Mouse (Mus musculus): ENCODE data around the gene Nfs1. TPM values are rescaled to one million over a fixed set of nuclear protein-coding genes. Genes with fewer than 3 reads are reported as not detected.
A peak's percentile ranks its signal among the peaks of the same experiment; 100 is the strongest.
"Not testable (repeated sequence)": the region's sequence is repeated elsewhere in the genome, so short reads cannot be mapped to it uniquely, and the experiment has no call there.

Nfs1 gene
- total RNA-seq, 2 experiments from 2014 or later: 42.0 to 44.1 TPM

DNA sequence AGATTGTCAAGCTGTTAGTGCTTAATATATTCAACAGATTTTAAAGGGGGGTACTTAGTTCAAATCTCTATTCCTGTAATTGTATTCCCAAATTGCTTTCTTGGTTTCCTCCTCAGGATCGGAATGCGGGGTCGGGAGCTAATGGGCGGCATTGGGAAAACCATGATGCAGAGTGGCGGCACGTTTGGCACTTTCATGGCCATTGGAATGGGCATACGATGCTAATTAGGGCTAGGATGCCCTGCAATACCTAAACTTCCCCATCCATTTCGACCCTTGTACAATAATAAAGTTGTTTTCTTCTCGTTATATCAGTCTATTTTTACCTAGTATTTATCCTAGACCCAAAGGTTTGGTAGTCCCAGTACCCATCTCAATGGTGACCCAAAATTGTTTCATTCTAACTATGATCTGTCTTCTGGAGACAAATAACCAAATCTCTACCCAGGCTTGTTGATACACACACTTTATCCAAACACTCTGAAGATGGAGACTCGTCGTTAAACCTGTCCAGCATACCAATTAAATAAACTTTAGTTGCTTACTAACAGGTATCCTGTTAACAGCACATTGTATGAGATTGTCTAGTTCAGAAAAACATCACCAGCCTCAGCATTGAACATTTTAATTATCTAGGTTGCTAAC, 1.6 kb upstream of the Nfs1 start:
- DNase-seq (ENCODE audit: low spot score in 2 of 2): no peak

GRCm38 (mm10) chr2:156143367-156143766, 619 bp downstream of the Nfs1 start:
- DNase-seq (ENCODE audit: low spot score in 2 of 2): no peak

GRCm38 (mm10) chr2:156142820-156143219, 1.2 kb downstream of the Nfs1 start:
- no peak for DNase-seq (ENCODE audit: low spot score in 2 of 2)

DNA sequence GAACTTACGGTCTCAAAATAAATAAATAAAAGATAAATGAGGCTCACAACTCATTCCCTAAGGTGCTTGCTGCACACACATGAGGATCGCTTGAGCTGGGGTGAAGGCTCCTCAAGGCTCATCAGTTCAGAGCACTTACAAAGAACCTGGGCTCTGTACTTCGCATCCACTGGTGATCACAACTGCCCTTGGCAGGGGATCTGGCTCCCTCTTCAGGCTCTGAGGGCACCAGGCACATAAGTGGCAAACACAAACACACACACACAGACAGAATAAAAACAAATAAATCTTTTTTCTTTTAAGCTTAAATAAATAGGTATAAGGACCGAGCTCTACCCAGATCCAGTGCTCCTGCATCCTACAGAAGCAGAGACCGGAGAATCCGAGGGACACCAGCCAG, 8.3 kb downstream of the Nfs1 start:
- no peak for DNase-seq (ENCODE audit: low spot score in 2 of 2)

GRCm38 (mm10) chr2:156134161-156134560, 9.8 kb downstream of the Nfs1 start:
- DNase-seq (ENCODE audit: low spot score in 2 of 2): no peak

DNA sequence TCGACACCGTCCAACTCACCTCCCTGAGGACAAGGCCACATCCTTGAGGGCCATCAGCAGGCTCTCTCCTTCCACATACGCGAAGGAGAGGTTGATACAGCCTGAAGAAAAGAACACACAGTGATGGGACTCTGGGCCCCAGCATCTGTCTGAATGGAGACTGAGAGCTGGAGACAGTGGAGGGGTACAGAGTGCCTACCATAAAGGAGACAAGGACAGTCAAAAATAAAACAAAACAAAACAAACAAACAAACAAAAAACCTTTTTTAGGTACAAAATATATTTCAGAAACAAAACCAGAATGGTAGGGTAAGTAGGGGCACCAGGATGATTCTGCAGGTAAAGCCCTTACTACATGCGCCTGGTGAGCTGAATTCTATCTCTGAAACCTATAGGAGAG, 17.0 kb downstream of the Nfs1 start, which contains the start of gene Gm28036:
TSS of gene Gm28036 (minus strand) at position 101 of the 400 bp plus-strand sequence.
- no peak for DNase-seq (ENCODE audit: low spot score in 2 of 2)

GRCm38 (mm10) chr2:156123731-156124130, 20.3 kb downstream of the Nfs1 start:
- no peak for DNase-seq (ENCODE audit: low spot score in 2 of 2)

GRCm38 (mm10) chr2:156119566-156119965, 24.4 kb downstream of the Nfs1 start:
- DNase-seq (ENCODE audit: low spot score in 2 of 2): no peak

DNA sequence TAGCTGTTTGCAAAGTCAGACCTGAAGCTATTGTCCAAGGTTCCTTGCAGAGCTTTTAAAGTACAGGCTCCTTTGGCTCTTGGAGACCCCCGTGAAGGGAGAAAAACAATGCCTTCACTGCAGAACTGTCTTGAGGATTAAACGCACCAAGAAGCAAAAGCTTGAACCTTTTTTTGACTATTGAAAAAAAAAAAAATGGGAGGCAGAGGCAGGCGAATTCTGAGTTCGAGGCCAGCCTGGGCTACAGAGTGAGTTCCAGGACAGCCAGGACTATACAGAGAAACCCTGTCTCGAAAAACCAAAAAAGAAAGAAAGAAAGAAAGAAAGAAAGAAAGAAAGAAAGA, 31.9 kb downstream of the Nfs1 start:
- DNase-seq (ENCODE audit: low spot score in 2 of 2): not testable (repeated sequence)

DNA sequence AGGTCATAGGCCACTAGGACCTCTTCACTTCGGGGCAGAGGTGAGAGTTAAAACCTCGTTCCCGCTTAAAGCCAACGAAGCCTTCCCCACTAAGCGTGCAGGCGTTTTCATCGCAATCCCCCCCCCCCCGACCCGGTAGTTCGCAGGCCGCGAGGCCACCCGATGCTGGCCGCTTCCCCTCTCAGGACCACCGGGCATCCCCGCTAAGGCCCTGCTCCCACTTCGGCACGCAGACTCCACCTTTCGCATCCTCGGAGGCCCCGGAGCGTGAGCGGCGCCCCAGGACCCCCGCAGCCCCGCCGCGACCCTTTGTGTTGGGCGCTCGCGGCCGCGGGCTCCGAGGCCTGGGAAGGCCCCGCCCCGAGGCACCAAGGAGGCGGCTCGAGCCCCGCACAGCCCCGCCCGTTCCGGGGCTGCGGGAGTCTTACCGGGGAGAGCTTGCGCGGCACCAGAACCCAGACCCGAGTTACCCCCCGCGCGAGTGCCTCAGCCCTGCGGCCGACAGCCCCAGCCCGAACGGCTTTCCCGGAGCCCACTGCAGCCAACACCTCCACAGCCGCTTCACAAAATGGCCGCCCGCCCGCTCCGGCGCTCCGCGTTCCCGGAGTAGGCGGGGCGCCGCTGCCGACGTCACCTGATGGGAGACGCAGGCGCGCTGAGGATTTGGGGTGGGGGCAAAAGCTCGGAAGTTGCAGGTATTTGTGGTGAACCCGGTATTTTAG, 32.5 kb downstream of the Nfs1 start, which contains the start of the genes Cpne1 and Rbm12:
TSS of gene Cpne1 (minus strand) at position 608 of the 722 bp plus-strand sequence.
TSS of gene Rbm12 (minus strand) at position 621 of the 722 bp plus-strand sequence.
- peak; percentile 92 to 93 for DNase-seq (ENCODE audit: low spot score in 2 of 2)

GRCm38 (mm10) chr2:156110627-156111357, 33.2 kb downstream of the Nfs1 start:
- no peak for DNase-seq (ENCODE audit: low spot score in 2 of 2)

DNA sequence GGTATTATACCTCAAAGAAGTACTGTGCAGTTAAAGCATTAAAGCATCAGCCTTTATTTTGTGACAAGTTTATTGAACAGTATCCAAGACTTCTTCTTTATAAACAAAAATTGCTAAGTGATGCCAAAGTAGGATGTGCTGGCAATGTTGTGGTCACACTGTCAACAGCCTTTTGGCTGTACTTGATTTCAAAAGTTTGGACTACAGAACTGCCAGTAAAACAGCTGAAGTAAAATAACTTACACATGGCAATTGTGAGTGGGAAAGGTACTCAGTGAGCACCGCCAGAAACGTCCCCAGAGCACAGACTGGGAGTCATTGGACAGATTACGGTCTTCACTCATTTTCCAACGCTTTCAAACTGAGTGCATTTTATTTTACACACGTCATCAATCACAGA, 52.1 kb downstream of the Nfs1 start:
- no peak for DNase-seq (ENCODE audit: low spot score in 2 of 2)

GRCm38 (mm10) chr2:156089799-156090198, 54.2 kb downstream of the Nfs1 start:
- no peak for DNase-seq (ENCODE audit: low spot score in 2 of 2)

GRCm38 (mm10) chr2:156087391-156088110, 56.4 kb downstream of the Nfs1 start:
- no peak for DNase-seq (ENCODE audit: low spot score in 2 of 2)

DNA sequence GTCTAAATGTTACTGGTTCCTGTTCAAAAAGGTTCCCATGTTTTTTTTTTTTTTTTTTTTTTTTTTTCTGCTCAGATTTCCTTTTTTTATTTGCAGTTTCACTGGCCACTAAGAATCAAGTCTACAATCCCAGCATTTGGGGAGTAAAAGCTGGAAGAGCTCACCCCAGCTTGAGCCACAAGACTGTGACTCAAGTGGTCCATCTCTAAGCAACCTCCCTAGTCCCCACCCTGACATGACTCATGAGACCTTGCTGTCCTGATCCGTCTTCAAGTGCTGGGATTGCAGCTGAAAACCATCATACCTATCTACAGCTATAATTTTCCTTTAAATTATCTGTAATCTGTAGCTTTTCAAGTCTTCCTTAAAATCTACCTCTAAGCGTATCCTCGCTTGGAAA, 59.4 kb downstream of the Nfs1 start:
- DNase-seq (ENCODE audit: low spot score in 2 of 2): no peak

DNA sequence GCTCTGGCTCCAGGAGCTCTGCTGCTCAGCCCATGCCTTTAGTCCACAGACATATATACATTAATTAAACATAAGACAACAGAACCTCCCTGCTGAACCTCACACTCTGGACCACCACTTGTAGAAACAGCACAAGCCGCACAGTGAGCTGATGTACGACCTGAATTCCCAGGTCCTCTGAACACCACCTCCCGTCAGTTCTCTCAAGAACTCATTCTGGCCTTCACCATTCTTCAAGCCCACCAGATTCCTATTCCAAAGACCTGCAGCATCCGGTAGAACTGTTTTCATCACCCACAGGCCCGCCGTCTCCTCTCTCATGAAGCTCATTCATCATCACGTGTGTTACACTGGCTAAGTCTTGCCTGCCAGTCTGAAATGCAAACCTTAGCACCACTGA, 63.6 kb downstream of the Nfs1 start:
- no peak for DNase-seq (ENCODE audit: low spot score in 2 of 2)

DNA sequence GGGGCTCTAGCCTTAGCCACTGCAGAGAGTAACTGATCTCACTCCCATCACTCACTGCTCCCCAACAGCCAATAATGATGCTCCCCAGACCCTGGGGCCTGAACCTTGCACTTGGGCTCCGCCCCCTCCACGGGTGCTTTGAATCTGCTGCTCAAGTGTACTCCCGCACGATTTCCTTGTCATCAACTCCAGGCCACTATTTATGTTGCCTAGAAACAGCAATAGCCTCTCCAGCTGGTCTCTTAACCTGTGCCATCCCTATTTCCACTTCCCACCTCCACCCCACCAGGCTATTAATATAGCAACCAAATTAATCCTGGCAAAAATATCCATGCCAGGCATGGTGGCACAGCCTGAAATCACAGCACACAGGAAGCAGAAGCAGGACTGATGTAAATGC, 64.3 kb downstream of the Nfs1 start:
- no peak for DNase-seq (ENCODE audit: low spot score in 2 of 2)

GRCm38 (mm10) chr2:156079183-156079560, 64.8 kb downstream of the Nfs1 start:
- DNase-seq (ENCODE audit: low spot score in 2 of 2): no peak

DNA sequence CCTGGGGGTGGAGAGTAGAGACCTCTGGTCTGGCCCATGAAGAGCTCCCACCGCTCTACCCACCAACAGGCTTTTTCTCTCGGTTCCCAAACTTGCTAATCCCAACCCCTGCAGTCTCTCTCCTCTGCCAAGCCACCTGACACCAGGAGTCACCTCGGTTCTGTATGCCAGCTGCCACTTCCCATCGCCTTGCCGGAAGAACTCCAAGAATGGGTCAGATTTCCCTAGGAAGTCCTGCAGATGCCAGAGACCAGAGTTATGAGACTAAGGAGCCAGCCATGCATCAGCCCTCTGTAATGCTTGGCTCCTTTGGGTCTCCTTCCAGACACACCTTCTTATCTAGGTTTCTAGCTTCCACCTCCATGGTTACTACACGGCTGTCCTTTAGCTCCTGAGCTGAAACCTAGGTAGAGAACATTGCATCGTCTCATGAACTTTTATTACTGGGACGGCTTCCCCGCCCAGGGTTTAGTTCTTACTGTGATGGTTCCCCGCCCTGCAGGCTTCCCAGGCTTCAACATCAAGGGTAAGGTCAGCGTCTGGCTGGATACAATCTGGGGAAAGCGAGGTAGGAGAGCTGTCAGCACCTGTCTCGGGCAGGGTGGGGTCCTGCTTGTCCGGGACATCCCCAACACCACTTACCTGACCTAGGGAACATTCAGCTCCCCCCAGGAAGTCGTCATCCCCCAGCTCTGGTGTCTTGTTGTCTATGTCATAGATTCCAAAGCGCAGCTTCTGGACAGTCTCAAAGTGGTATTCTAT, 65.4 kb downstream of the Nfs1 start:
- DNase-seq (ENCODE audit: low spot score in 2 of 2): no peak

DNA sequence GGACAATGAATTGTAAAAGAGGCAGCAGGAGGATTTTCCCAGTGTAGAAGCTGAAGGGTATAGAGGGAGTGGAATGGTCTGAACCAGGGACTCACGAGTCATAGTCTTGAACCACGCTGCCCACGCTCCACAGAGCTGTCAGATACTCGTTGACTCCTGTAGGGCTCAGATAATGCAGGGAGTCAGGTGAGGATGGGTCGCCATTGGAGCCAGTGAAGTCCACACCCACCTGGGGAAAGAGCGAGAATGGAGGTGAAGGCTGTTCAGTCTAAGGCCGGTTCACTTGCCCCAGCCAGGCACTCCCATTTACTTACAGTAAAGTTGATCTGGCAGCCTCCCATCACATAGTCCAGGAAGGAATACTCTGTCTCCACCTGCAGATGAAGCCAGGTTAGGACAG, 66.5 kb downstream of the Nfs1 start:
- DNase-seq (ENCODE audit: low spot score in 2 of 2): no peak

- no peak for DNase-seq (ENCODE audit: low spot score in 2 of 2)
Observed at GRCm38 (mm10) chr2:156073725-156074124, 70.3 kb downstream of the Nfs1 start.

Data from layer of hippocampus, postnatal 14 days (tissue).